Mouse (Mus musculus) urinary bladder, postnatal 36 days (tissue): ENCODE measurements around the gene Tchp.

Experiments
- DNase-seq, 2 experiments: peaks; one replicate each; pipeline ENCODE4 v3.0.0; 2022; ENCODE audit warnings: low spot score in 2 of 2, mixed read lengths in 1 of 2

Tchp gene

DNA sequence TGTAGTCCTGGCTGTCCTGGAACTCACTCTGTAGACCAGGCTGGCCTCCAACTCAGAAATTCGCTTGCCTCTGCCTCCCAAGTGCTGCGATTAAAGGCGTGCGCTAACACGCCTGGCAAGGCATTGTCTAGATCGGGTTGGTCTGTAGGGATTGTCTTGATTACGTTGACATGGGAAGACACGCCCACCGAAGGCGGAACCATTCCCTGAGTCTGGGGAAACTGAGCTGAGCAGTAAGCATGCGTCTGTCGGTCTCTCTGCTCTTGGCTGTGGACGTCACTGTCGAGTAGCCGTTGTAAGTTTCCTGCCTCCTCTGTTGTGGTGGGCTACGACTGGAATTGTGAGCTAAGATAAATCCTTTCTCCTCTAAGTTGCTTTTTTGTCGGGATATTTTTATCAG is 10.6 kb upstream of the Tchp start:
- DNase-seq: no peak

GRCm38 (mm10) chr5:114698044-114698746 is 9.4 kb upstream of the Tchp start:
- DNase-seq: peak in 1 of 2 experiments; percentile 68

GRCm38 (mm10) chr5:114699015-114699414 is 8.5 kb upstream of the Tchp start:
- DNase-seq: no peak

- no peak for DNase-seq
These were observed 4.9 kb upstream of the Tchp start for GRCm38 (mm10) chr5:114702403-114703392.

DNA sequence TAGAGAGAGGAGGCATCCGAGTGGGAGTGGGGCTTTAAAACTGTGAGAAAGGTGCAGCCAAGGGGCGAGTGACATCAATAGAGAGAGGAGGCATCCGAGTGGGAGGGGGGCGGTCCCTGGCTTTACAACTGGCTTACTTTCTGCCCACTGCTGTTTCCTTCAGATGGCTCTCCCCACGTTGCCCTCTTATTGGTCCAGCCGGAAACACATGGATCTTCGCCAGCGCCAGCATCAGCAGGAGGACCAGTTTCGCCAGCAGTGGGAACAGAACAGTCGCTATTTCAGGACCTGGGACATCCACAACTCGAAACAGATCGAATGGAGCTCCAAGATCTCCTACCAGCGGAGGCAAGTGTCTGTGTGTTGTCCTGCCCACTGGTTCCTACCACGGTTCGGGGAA is 931 bp downstream of the Tchp start:
- no peak for DNase-seq

DNA sequence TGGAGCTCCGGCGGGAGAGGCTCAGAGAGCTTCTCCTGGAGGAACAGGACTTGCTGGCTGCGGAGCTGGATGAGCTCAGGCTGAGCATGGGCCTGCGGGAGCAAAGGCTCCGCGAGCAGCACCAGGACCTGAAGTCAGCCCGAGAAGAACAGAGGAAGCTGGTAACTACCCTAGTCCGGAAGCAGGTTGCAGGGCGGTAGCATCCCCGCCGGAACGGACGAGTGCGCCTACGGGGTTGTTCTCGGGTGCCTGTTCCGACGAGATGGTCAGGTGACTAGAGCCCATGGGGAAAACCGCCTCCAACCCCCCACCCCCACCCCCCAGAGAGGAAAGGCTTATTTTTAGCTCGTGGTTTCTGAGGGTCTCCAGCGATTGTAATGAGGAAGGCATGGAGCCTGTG is 1.8 kb downstream of the Tchp start:
- no peak for DNase-seq

GRCm38 (mm10) chr5:114714551-114714950 is 7.0 kb downstream of the Tchp start:
- no peak for DNase-seq

DNA sequence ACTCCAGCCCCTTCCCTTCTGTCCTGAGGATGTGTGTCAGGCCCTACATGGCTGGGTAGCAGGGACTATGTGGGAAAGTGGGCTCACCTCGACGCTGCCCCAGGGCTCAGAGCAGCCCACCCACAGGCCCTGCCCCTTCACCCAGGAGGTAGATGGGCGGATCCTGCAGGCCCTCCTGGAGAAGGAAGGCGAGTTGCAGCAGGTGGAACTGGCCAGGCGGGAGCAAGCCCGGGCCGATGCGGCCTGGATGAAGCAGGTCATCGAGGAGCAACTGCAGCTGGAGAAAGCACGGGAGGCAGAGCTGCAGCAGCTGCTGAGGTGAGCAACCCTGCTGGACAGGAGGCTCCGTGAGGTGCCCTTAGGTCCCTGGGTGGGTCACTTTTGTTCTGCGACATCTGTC is 9.7 kb downstream of the Tchp start:
- DNase-seq: peak; percentile 28 to 68

DNA sequence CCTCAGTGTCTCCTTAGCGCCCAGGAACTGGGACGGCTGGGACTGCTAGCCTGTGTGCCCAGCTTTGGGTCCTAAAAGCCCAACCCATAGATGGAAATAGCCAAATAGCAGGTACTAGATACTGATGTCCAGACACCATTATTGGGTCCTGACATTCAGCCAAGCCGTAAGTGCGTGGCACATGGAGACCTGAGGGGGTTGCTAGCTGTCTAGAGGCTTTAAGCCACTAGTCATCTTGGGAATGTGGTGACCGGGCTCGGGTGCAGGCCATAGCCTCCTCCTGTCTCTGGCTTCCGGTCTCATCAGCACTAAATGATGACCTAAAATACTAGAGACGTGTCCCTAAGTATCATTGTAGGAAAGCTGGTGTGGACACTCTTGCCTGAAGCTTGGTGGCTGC is 10.4 kb downstream of the Tchp start:
- no peak for DNase-seq

DNA sequence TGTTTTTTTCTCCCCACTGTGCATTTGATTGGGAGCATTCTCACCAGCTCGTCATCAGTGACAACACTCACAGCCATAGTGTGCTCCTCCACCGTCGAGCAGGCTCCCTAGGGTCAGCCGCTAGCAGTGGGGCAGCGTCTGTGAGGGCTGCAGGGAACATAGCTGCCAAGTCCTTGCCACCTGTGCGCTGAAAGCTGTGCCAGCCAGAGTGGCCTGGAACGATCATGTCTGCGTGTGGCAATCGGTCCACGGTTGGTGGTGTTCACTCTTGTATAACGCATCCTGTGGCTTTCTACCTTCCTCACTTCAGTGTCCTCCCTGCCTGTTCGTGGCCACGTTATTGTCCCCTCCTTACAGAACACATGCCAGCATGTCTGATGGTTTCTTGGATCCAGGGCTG is 10.9 kb downstream of the Tchp start:
- no peak for DNase-seq

- no peak for DNase-seq
These were observed 11.7 kb downstream of the Tchp start for GRCm38 (mm10) chr5:114719003-114719927.

DNA sequence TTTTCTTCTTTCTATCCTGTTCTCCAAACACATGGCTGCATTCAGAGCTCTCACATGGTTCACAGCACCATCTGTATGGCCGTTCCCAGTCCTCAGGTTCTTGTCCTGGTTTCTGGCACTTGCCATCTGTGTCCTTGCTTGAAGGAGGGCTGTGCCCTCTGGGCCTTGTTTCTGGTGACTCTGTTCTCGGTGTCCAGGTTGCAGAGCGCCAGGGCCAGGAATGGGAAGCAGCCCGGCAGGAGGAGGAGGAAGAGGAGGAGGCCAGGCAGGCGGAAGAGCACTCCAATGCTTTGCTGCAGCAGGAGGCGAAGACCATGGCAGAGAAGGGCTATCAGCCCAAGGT is 12.3 kb downstream of the Tchp start:
- no peak for DNase-seq

DNA sequence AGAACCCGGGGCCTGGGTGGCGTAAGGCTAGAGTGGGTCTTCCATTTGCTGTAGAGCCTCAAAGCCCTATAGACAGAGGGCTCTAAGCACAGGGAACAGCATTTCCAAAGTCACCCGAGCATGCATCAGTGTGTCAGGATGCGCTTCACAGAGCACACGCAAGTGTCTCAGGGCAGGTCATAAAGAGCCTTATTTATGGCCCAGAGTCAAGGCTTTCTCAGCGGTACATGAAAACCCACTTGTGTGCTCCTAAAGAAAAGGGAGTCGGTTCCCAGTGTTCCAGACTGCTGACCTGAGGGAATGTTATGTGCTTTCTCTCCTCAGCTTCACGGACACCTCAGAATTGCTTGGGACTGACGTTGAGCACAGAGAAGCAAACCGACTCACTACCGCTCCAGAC is 13.2 kb downstream of the Tchp start:
- no peak for DNase-seq

- no peak for DNase-seq
These were observed 14.4 kb downstream of the Tchp start for GRCm38 (mm10) chr5:114721969-114722368.

DNA sequence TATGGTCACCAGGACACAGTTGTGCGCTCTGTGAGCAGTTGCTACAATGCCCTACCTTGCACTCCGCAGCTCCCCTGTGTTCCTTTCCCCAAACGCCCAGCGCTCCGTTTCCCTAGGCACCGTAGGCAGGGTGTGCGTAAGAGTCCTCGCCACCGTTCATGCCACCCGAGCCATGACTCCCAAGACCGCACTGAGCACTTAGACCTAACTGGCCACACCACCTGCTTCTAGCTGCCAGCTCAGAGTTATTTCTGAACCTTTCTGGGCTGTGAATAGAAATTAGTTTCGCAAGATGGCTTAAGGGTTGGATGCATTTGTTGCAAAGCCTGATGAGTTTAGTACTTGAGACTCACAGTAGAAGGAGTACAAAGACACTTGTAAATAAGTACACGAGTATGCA is 15.3 kb downstream of the Tchp start:
- DNase-seq: no peak

DNA sequence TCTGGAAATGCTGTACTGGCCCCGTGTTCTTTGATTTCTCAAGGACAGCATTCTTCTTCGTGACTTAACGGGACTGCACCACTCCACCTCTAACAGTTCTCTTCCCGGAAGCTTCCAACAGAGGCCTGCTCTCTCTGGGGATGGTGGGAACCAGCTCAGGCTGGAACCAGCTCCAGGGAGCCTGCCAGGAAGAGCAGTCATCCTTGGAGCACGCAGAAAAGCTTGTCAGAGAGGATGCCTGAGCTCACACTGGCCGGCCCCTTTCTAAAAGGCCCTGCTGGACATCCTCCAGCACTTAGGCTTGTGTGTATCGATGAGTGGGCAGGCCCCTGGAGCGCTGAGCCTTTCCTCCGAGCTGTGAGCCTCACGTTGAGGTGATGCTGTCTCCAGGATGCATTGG is 20.6 kb downstream of the Tchp start:
- DNase-seq: no peak

GRCm38 (mm10) chr5:114730129-114730528 is 22.6 kb downstream of the Tchp start:
- DNase-seq: no peak

GRCm38 (mm10) chr5:114731498-114731897 is 23.9 kb downstream of the Tchp start:
- no peak for DNase-seq

DNA sequence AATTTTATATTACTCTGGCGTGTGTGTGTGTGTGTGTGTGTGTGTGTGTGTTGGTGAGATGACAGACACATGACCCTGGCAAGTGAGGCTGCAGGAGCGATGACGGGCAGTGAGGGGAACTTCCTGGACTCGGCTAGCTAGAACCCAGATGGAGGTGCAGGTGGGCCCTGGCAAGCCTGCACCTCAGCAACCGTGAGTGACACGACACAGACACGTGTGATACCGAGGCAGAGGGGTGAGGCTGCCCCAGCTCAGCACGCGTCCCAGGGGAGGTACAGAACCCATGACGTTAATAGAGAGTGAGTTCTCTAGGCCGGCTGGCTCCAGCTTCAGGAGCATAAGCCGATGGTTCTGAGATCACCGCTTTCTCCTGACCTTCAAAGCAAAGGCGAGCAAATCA is 24.4 kb downstream of the Tchp start:
- no peak for DNase-seq

GRCm38 (mm10) chr5:114733606-114734005 is 26.0 kb downstream of the Tchp start:
- no peak for DNase-seq

DNA sequence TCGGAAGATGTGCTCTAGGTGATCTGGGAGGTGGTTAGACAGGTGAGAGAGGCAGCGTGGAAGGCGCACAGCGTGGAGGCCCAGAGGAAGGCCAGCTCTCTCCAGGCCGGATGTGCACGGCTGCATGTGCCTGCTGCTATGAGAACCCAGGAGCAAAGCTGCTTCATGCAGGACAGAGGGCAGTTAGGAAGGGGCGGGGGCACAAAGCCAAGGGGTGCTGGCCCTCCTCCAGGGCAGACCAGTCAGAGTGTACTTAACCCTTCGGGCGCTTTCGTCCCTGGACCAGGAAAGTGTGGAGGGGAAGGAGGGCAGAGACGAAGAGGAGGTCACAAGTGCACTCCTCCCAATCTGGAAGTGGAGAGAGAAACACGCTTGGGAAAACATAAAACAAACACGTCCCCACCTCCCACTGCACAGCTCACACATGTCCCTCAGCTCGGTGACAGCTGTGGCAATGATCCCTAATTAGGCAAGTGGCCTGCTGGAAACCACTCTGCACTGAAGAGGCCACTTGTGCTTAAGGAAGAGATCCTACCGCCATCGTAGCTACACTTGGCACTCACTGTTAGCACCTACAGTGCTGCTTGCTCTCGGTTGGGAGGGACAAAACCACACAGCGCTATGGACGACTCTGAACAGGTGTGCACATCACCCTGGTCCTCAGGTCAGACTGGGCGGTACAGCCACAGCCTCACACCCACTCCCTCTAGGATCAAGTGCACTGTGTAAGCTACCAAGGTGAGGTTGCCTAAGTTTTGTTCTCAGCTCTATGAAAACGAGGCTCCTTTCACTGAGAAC is 29.7 kb downstream of the Tchp start:
- DNase-seq: no peak
